Mouse (Mus musculus) megakaryocyte, embryonic 14.5 days (primary cell): Measurements from ENCODE around the gene Zswim4. TPM values are rescaled to one million over a fixed set of nuclear protein-coding genes. Genes with fewer than 3 reads are reported as not detected.

Experiments
- H3K27me3 ChIP-seq: replicated peaks from 2 replicates; pipeline ENCODE3; 2012; ENCODE audit warnings: inconsistent platforms
- H3K36me3 ChIP-seq: replicated peaks from 2 replicates; pipeline ENCODE3; 2012; ENCODE audit warnings: low read length, inconsistent platforms, mixed read lengths
- H3K4me1 ChIP-seq: 2 replicates; pipeline ENCODE4 v1.6.1; 2012; ENCODE audit warnings: inconsistent platforms
- H3K4me3 ChIP-seq: replicated peaks from 2 replicates; pipeline ENCODE3; 2012; ENCODE audit warnings: moderate library complexity, mild to moderate bottlenecking, inconsistent platforms
- H3K9me3 ChIP-seq: 2 replicates; pipeline ENCODE4 v1.6.1; 2012; ENCODE audit warnings: inconsistent platforms
- FLI1 ChIP-seq: IDR thresholded peaks from 2 replicates; pipeline ENCODE4 v1.6.1; 2012; ENCODE audit warnings: low read length, inconsistent platforms, mixed read lengths
- GATA1 ChIP-seq: IDR thresholded peaks from 3 replicates; pipeline ENCODE4 v1.6.1; 2012; ENCODE audit warnings: mixed read lengths, low read length, inconsistent platforms, borderline replicate concordance
- polyA plus RNA-seq: library from polyadenylated mRNA; stranded (reverse); fragments of >175 nt; gene quantifications from 2 replicates; pipeline ENCODE4 v1.2.3, GENCODE M21; 2012; ENCODE audit warnings: low replicate concordance; ENCODE audit not compliant: insufficient read depth

Zswim4 gene
- polyA plus RNA-seq, 1 experiment: 14.1 TPM

DNA sequence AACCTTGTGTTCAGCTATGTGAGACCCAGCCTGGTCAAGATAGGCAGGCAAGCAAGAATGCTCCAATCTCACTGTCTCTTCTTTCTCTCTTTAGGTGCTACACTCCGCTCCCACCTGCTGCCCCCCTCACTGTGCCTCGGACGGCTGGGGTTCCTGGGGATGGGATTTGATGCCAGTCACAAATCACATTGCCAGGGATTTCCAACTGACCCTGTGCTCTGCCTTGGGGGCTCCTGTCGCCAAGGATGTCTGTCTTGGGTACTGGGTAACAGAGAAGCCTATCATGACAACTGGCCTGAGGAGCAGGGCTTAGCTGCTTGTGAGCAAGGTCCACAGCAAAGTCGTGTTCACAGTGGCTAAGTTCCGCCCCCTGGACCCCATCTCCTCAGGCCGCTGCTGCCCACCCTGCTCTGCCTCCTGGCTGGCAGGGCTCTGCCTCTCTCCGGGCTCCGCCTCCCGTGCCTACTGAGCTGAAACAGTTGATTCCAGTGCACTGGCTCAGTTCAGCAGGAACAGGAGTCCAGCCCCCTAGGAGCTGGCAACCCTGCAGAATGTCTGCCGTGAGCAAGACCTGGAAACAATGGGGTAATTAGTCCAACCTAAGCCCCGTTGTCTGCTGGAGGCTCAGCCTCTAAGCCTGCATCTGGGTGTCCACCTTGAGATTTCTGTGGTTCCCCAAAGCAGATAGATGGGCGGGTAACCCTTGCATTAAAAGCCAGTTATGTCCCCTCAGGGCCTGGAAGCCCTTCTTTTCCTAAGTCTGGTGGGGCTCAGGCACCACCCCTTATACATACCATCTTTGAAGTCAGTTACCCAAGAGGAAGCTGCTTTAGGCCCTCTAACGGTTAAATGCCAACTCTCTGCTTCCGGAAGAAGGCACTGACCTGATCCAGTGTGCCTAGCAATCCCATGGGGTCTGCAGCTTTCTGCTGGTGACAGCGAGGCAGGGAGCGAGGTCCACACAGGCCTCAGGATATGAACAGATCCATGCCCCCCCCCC is 28.2 kb downstream of the Zswim4 start:
- H3K4me1 ChIP-seq: peaks cover 82% of the 10 kb centered on the region
- H3K9me3 ChIP-seq: no peaks in the 10 kb centered on the region
- peaks cover 87% of the 10 kb centered on the region for H3K36me3 ChIP-seq
- TF ChIP-seq GATA1: no peak
- TF ChIP-seq FLI1: no peak
- H3K4me3 ChIP-seq: peak overlapping the region; percentile 83
- no peaks in the 10 kb centered on the region for H3K27me3 ChIP-seq

- Histone ChIP-seq H3K9me3 (no peaks in the 10 kb centered on the region), H3K4me3 (peak overlapping the region; percentile 83), H3K4me1 (peaks cover 90% of the 10 kb centered on the region), H3K27me3 (no peaks in the 10 kb centered on the region), H3K36me3 (peaks cover 83% of the 10 kb centered on the region)
- TF ChIP-seq GATA1: no peak
- TF ChIP-seq FLI1: no peak
Measured at GRCm38 (mm10) chr8:84207811-84208210, 29.0 kb downstream of the Zswim4 start.

- Histone ChIP-seq H3K27me3 (no peaks in the 10 kb centered on the region), H3K4me3 (peak overlapping the region; percentile 50), H3K9me3 (no peaks in the 10 kb centered on the region), H3K36me3 (peaks cover 82% of the 10 kb centered on the region), H3K4me1 (peaks cover 90% of the 10 kb centered on the region)
- TF ChIP-seq FLI1: no peak
- TF ChIP-seq GATA1: no peak
Measured at GRCm38 (mm10) chr8:84206666-84207065, 30.2 kb downstream of the Zswim4 start.

DNA sequence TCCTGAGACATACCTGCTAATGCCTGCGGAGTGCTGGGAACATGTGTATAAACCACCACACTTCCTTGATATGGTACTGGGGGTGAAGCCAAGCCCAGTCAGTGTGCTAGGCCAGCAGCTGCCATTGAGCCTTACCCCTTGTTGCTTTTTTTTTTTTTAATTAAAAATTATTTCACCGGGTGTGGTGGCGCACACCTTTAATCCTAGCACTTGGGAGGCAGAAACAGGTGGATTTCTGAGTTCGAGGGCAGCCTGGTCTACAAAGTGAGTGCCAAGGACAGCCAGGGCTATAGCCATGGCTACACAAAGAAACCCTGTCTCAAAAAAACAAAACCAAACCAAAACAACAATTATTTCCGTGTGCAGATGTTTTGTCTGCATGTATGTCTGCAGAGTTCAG is 31.8 kb downstream of the Zswim4 start:
- no peak for TF ChIP-seq FLI1
- TF ChIP-seq GATA1: no peak
- no peaks in the 10 kb centered on the region for H3K9me3 ChIP-seq
- H3K4me1 ChIP-seq: peaks cover 90% of the 10 kb centered on the region
- H3K36me3 ChIP-seq: peaks cover 70% of the 10 kb centered on the region
- H3K27me3 ChIP-seq: no peaks in the 10 kb centered on the region
- peak overlapping the region; percentile 85 for H3K4me3 ChIP-seq

DNA sequence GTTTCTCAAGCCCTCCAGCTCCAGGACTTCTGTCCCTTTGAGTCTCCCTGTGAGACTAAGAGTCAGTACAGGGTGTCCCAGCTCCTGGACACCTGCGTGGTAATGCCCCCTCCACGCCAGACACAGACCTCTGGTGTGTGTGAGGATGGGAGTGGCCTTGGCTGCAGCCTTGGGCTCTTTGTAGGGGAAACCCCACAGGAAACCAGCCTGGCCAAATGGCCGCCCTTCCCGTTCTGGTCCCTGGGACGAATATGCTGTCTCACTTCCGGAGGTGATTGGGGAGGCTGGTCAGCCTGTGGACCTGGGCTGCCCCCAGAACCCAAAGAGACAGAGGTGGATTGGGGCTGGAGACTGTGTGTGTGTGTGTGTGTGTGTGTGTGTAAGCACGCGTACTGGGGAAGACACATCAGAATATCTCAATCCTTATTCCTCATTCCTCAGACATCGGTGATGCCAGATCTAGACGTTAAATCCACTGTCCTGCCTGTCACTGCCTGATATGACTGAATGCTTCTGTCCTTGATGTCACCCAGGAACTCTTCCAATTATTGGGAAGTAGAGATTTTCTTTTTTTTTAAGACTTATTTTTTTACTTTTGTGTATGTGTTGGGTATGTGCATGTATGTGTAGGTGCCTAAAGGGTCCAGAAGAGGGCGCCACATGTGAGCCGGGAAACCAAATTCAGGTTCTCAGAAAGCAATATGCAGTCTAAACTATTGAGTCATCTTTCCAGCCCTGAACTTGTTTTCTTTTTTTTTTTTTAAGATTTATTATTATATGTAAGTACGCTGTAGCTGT is 32.7 kb downstream of the Zswim4 start:
- H3K9me3 ChIP-seq: no peaks in the 10 kb centered on the region
- H3K4me1 ChIP-seq: peaks cover 91% of the 10 kb centered on the region
- peak overlapping the region; percentile 99 for H3K4me3 ChIP-seq
- peaks cover 62% of the 10 kb centered on the region for H3K36me3 ChIP-seq
- H3K27me3 ChIP-seq: no peaks in the 10 kb centered on the region
- TF ChIP-seq GATA1 (no peak), FLI1 (peak; percentile 96)

DNA sequence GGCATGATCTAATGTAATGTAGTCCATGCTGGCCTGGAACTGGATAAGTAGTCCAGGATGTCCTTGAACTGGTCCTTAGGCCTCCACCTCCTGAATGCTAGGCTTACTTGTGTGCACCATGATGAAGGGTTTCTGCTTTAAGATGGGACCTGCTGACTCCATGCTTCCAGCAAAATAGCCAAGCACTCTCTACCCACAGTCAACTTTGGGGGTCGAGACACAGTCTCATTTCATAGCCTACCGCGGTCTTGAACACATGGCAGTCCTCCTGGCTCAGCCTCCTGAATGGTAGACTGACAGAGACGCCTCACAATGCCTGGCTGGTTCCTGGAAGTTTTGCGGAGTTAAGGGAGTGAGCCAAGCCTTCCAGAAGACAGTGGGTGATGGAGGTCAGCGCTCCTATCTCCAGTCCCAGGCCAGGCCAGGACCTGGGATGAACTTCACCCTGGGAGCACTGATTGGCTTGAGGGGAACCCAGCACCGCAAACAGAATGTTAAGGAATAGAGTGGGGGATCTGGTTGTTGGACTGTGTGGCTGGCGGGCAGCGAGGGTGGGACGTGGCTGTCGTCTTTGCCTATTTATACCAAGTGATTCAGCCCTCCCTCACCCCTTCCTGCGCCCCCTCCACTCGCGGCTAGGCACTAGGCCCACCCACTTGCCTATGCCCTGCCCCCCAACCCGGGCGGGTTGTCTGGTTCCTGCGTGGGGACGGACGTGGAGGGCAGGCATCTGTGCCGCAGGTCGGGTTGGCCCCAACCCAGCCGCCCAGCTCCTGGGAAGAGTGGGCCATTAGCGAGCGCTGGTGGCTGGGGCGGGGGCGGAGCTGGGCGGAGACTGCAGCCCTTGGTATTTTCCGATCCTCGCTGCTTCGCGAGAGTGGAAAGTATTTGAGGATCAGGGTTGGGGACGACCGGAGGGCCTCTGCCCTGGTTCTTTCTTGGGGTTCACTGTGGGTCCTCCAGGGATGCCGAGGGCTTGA is 33.6 kb downstream of the Zswim4 start:
- Histone ChIP-seq H3K9me3 (no peaks in the 10 kb centered on the region), H3K4me1 (peaks cover 91% of the 10 kb centered on the region), H3K27me3 (no peaks in the 10 kb centered on the region), H3K4me3 (peak overlapping the region; percentile 99), H3K36me3 (peaks cover 53% of the 10 kb centered on the region)
- TF ChIP-seq GATA1 (no peak), FLI1 (no peak)

GRCm38 (mm10) chr8:84202466-84202865 is 34.4 kb downstream of the Zswim4 start:
- Histone ChIP-seq H3K4me3 (peak overlapping the region; percentile 99), H3K36me3 (peaks cover 45% of the 10 kb centered on the region), H3K27me3 (no peaks in the 10 kb centered on the region), H3K4me1 (peaks cover 91% of the 10 kb centered on the region), H3K9me3 (no peaks in the 10 kb centered on the region)
- TF ChIP-seq FLI1 (no peak), GATA1 (no peak)

- Histone ChIP-seq H3K27me3 (no peaks in the 10 kb centered on the region), H3K4me1 (peaks cover 88% of the 10 kb centered on the region)
- no peak for TF ChIP-seq FLI1
- no peak for TF ChIP-seq GATA1
Measured at GRCm38 (mm10) chr8:84201545-84202245, 35.2 kb downstream of the Zswim4 start.

More at GRCm38 (mm10) chr8:84201545-84202245, 35.2 kb downstream of the Zswim4 start:
- Histone ChIP-seq H3K36me3 (peaks cover 37% of the 10 kb centered on the region), H3K9me3 (no peaks in the 10 kb centered on the region), H3K4me3 (peak overlapping the region; percentile 99)
